Mouse (Mus musculus) cerebellum, adult 2 months (tissue): ENCODE measurements at regions not wholly inside any gene's neighbourhood (a gene's known extent, or its start where the extent isn't known, plus 50 kb on each side); places are given as distances from the start of the nearest gene placed in this dataset.

Experiments used
- CTCF ChIP-seq: fragments of 200-500 bp; IDR thresholded peaks from 2 replicates; pipeline ENCODE4 v1.5.1; 2011; ENCODE audit warnings: low read depth, mild to moderate bottlenecking, control low read depth, low read length, moderate library complexity, borderline replicate concordance; ENCODE audit not compliant: insufficient read depth
- POLR2A ChIP-seq: fragments of 200-500 bp; IDR thresholded peaks from 2 replicates; pipeline ENCODE4 v1.6.1; 2011; ENCODE audit warnings: low read length, control low read depth, borderline replicate concordance; ENCODE audit not compliant: insufficient read depth

GRCm38 (mm10) chr4:64527724-64528332 lies 481.0 kb upstream of the Tnc start:
- TF ChIP-seq CTCF (no peak), POLR2A (no peak)
